Mouse (Mus musculus) liver, adult 2 months (tissue): Measurements from ENCODE around the gene St8sia1.

ENCODE experiments used
- CTCF ChIP-seq: fragments of 200-500 bp; IDR thresholded peaks from 2 replicates; pipeline ENCODE4 v1.5.1; 2011; ENCODE audit warnings: low read depth, low read length, control low read depth
- POLR2A ChIP-seq: fragments of 200-500 bp; IDR thresholded peaks from 2 replicates; pipeline ENCODE4 v1.6.1; 2011; ENCODE audit warnings: low read length, control low read depth; ENCODE audit not compliant: insufficient read depth; ENCODE audit errors: extremely low read depth

GRCm38 (mm10) chr6:142823008-142823787 is 141.1 kb downstream of the St8sia1 start:
- TF ChIP-seq CTCF (no peak), POLR2A (no peak)
